Mouse (Mus musculus): ENCODE data around the gene Arhgdig. TPM values are rescaled to one million over a fixed set of nuclear protein-coding genes. Genes with fewer than 3 reads are reported as not detected.
"Not testable (repeated sequence)": the region's sequence is repeated elsewhere in the genome, so short reads cannot be mapped to it uniquely, and the experiment has no call there.

Gene Arhgdig
- polyA plus RNA-seq, 1 experiment from 2014 or later: 10.0 TPM

DNA sequence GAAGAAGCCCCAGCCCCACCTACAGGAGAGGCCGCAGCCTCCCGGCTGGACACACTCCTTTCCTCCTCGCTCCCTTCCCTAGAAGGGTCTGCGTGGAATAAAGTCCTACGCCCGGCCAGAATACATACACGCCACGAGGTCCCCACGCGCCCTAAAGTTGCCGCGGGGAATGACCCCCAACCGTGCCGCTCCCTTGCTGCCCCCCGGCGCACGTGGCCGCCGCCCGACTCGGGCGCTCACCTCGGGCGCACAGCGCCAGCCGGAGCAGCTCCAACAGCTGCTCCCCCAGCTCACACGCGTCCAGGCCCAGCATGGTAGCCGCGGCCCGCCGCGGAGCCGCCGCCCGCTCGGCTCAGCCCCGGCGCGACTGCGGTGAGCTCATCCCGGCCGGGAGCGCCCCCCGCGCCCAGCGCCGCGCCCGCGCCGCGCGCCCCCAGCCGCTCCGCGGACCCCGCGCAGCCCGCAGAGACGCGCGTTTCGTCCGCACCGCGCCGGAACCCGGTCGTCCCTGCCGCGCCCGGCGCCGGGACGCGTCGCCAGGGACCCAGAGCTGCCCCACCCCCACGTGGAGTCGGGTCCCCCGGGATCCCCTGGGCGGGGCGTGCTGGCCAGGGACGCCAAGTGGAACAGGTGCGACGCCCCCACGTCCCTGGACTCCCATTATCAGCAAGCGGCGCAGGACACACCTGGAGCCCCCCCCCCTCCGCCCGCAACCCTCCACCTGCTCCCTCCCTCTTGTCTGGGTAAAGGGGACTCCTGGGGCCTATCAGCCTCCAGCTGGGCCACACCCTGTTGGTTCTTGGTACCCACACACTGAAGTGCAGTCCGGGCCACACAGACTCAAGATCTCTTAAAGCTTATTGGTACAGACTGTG lies 6.5 kb downstream of the Arhgdig start:
- peaks cover 50% of the 10 kb centered on the region for H3K27me3 ChIP-seq (ENCODE audit: control insufficient read depth, insufficient read depth, low read length)
- peak overlapping the region; percentile 46 for H3K4me3 ChIP-seq (ENCODE audit: low read depth, low read length)
- H3K4me2 ChIP-seq (replicated peaks; ENCODE audit: low read depth, low read length): peak overlapping the region; percentile 96
- WGBS: 2% methylated on average over 48 of the region's 92 CpGs
- H3K9ac ChIP-seq (ENCODE audit: low read depth, low read length): peak overlapping the region; percentile 53
- H3K27ac ChIP-seq (ENCODE audit: low read depth, low read length): no peak overlapping the region
- DNase-seq (ENCODE audit: low spot score): peak; percentile 42
- H3K4me1 ChIP-seq (replicated peaks; ENCODE audit: control insufficient read depth, insufficient read depth, low read length): peaks cover 8% of the 10 kb centered on the region; the same call in 1 of the 2 replicates
- no peaks in the 10 kb centered on the region for H3K9me3 ChIP-seq (ENCODE audit: control insufficient read depth, low read length)
- no peaks in the 10 kb centered on the region for H3K36me3 ChIP-seq (ENCODE audit: control insufficient read depth, insufficient read depth, low read length)
- ATAC-seq (ENCODE audit: low FRiP score): peak; percentile 66

DNA sequence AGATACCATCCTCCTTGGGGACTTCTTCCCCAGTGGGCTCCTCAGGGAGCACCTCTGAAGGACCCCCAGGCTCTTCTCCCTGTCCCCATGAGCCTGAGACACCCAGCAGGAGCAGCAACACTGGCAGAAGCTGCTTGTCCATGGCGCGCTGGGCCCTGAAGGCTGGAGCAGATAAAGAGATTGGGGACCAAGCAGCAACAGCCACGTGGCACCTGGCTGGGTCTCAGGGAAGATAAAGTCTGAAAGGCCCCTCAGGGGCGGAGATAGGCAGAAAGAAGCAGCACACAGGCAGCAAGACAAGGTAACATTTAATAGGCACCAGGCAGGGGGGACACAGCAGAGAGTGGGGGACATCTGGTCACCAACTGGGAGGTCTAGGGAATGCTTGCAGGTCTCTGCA lies 8.7 kb downstream of the Arhgdig start, which contains the start of gene Pdia2:
Pdia2 (minus strand) TSS at position 196 of the 400 bp plus-strand sequence.
- ATAC-seq (ENCODE audit: low FRiP score): no peak
- Histone ChIP-seq H3K4me2 (replicated peaks; ENCODE audit: low read depth, low read length) (no peak within 1 kb of the TSS), H3K27me3 (ENCODE audit: control insufficient read depth, insufficient read depth, low read length) (peaks cover 41% of the 10 kb centered on the region)

DNA sequence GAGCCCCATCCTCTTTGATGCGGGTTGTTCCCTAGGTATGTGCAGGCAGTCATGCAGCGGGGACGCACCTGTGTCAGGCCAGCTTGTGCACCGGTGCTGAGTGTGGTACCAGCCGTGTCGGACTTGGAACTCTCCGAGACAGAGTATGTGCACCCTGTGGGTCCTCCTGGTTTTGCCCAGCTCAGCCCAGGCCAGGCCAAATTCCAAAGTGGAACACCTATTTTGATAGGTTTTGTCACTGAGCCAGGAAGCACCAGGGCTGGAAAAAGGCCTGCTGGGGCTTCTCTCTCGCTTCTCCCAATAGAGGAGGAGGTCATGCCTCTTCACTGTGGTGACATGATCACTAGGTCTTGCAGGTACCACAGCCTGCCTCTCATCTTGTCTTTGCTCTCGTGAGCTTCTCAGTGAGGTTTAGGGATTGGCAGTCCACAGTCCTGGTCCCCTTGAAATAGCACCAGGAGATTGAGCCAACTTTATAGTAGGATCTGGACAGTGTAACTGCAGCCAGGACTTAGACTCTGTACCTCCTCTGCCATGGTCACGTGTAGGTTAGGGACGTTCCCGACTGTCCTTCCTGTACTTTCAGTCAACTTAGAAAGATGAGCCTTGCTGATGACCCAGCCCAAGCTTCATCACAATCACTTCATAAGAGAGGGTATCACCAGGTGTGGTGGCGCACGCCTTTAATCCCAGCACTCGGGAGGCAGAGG lies 14.9 kb downstream of the Arhgdig start:
- ATAC-seq (ENCODE audit: low FRiP score): no peak
- WGBS: 97% methylated on average over 15 of the region's 15 CpGs

More for the DNA sequence above, 8.7 kb downstream of the Arhgdig start, which contains the start of gene Pdia2:
- Histone ChIP-seq H3K4me1 (replicated peaks; ENCODE audit: control insufficient read depth, insufficient read depth, low read length) (peaks cover 8% of the 10 kb centered on the region; the same call in 1 of the 2 replicates), H3K9me3 (ENCODE audit: control insufficient read depth, low read length) (no peaks in the 10 kb centered on the region), H3K9ac (ENCODE audit: low read depth, low read length) (no peak within 1 kb of the TSS), H3K36me3 (ENCODE audit: control insufficient read depth, insufficient read depth, low read length) (no peaks in the 10 kb centered on the region), H3K27ac (ENCODE audit: low read depth, low read length) (no peak within 1 kb of the TSS), H3K4me3 (ENCODE audit: low read depth, low read length) (no peak within 1 kb of the TSS)
- 79% methylated on average over 4 of the region's 4 CpGs for WGBS
- DNase-seq (ENCODE audit: low spot score): no peak

DNA sequence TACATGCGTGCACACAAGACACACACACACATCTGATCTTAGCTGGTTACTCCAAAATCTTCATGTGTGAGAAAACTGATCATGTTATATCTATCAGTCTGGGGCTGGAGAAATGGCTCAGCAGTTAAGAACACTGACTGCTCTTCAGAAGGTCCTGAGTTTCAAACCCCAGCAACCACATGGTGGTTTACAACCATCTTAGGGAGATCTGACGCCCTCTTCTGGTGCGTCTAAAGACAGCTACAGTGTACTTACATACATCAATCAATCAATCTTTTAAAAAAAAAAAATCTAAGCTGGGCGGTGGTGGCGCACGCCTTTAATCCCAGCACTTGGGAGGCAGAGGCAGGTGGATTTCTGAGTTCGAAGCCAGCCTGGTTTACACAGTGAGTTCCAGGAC lies 16.1 kb downstream of the Arhgdig start:
- not testable (repeated sequence) for H3K27me3 ChIP-seq (ENCODE audit: control insufficient read depth, insufficient read depth, low read length); DNase-seq (ENCODE audit: low spot score); H3K4me1 ChIP-seq (replicated peaks; ENCODE audit: control insufficient read depth, insufficient read depth, low read length); H3K9me3 ChIP-seq (ENCODE audit: control insufficient read depth, low read length); H3K4me3 ChIP-seq (ENCODE audit: low read depth, low read length); H3K9ac ChIP-seq (ENCODE audit: low read depth, low read length); H3K27ac ChIP-seq (ENCODE audit: low read depth, low read length); ATAC-seq (ENCODE audit: low FRiP score); H3K4me2 ChIP-seq (replicated peaks; ENCODE audit: low read depth, low read length)
- WGBS: 95% methylated on average over 7 of the region's 7 CpGs
- peaks cover 14% of the 10 kb centered on the region for H3K36me3 ChIP-seq (ENCODE audit: control insufficient read depth, insufficient read depth, low read length)

More for the DNA sequence above, 14.9 kb downstream of the Arhgdig start:
- no peaks in the 10 kb centered on the region for H3K27me3 ChIP-seq (ENCODE audit: control insufficient read depth, insufficient read depth, low read length)
- no peak overlapping the region for H3K4me2 ChIP-seq (replicated peaks; ENCODE audit: low read depth, low read length)
- H3K9me3 ChIP-seq (ENCODE audit: control insufficient read depth, low read length): no peaks in the 10 kb centered on the region
- no peak overlapping the region for H3K4me3 ChIP-seq (ENCODE audit: low read depth, low read length)
- H3K36me3 ChIP-seq (ENCODE audit: control insufficient read depth, insufficient read depth, low read length): peaks cover 14% of the 10 kb centered on the region
- no peaks in the 10 kb centered on the region for H3K4me1 ChIP-seq (replicated peaks; ENCODE audit: control insufficient read depth, insufficient read depth, low read length)
- no peak overlapping the region for H3K9ac ChIP-seq (ENCODE audit: low read depth, low read length)
- DNase-seq (ENCODE audit: low spot score): no peak
- no peak overlapping the region for H3K27ac ChIP-seq (ENCODE audit: low read depth, low read length)

DNA sequence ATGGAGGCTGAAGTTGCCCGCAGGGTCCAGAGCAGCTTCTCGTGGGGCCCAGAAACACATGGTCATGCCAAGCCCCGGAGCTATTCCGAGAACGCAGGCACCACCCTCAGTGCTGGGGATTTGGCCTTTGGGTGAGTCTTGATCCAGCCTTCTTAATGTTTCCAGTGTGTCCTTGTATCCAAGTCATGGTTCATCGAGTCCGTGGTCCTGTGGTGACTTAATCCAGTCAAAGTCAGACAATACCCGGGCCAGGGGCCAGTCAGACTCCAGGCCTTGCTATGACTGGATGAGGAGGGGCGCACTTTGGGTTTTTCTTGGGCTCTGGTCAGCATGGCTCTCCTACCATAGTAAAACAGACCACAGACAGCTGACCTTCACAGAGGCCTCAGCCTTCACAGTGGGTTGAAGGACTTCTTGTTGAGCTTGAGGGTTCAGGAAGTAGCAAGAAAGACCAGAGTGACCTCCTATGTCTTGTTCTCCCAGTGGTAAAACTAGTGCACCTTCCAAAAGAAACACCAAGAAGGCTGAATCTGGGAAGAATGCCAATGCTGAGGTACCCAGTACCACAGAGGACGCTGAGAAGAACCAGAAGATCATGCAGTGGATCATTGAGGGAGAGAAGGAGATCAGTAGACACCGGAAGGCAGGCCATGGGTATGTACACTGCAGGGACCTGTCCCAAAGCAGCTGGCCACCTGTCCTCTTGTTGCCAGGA lies 19.3 kb downstream of the Arhgdig start:
- H3K9me3 ChIP-seq (ENCODE audit: control insufficient read depth, low read length): no peaks in the 10 kb centered on the region
- WGBS: 96% methylated on average over 11 of the region's 11 CpGs
- ATAC-seq (ENCODE audit: low FRiP score): no peak
- H3K4me2 ChIP-seq (replicated peaks; ENCODE audit: low read depth, low read length): no peak overlapping the region
- DNase-seq (ENCODE audit: low spot score): no peak
- H3K4me3 ChIP-seq (ENCODE audit: low read depth, low read length): no peak overlapping the region
- H3K36me3 ChIP-seq (ENCODE audit: control insufficient read depth, insufficient read depth, low read length): peaks cover 14% of the 10 kb centered on the region
- no peak overlapping the region for H3K9ac ChIP-seq (ENCODE audit: low read depth, low read length)
- H3K27ac ChIP-seq (ENCODE audit: low read depth, low read length): no peak overlapping the region
- no peaks in the 10 kb centered on the region for H3K27me3 ChIP-seq (ENCODE audit: control insufficient read depth, insufficient read depth, low read length)
- no peaks in the 10 kb centered on the region for H3K4me1 ChIP-seq (replicated peaks; ENCODE audit: control insufficient read depth, insufficient read depth, low read length)

DNA sequence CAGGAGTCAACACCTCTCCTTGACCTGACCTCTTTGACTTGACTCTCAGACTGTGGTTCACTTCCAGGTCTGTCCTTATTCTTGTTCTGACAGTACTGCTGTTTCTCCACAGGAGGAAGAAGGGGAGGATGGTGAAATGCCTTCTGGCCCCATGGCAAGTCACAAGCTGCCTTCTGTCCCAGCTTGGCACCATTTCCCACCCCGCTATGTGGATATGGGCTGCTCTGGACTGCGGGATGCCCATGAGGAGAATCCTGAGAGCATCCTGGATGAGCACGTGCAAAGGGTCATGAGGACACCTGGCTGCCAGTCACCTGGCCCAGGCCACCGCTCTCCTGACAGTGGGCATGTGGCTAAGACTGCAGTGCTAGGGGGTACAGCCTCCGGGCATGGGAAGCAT lies 20.0 kb downstream of the Arhgdig start:
- DNase-seq (ENCODE audit: low spot score): no peak
- Histone ChIP-seq H3K36me3 (ENCODE audit: control insufficient read depth, insufficient read depth, low read length) (peaks cover 14% of the 10 kb centered on the region), H3K4me1 (replicated peaks; ENCODE audit: control insufficient read depth, insufficient read depth, low read length) (no peaks in the 10 kb centered on the region), H3K27me3 (ENCODE audit: control insufficient read depth, insufficient read depth, low read length) (no peaks in the 10 kb centered on the region), H3K9me3 (ENCODE audit: control insufficient read depth, low read length) (no peaks in the 10 kb centered on the region), H3K9ac (ENCODE audit: low read depth, low read length) (no peak overlapping the region), H3K27ac (ENCODE audit: low read depth, low read length) (no peak overlapping the region), H3K4me2 (replicated peaks; ENCODE audit: low read depth, low read length) (no peak overlapping the region), H3K4me3 (ENCODE audit: low read depth, low read length) (no peak overlapping the region)
- WGBS: 94% methylated on average over 5 of the region's 5 CpGs
- no peak for ATAC-seq (ENCODE audit: low FRiP score)

DNA sequence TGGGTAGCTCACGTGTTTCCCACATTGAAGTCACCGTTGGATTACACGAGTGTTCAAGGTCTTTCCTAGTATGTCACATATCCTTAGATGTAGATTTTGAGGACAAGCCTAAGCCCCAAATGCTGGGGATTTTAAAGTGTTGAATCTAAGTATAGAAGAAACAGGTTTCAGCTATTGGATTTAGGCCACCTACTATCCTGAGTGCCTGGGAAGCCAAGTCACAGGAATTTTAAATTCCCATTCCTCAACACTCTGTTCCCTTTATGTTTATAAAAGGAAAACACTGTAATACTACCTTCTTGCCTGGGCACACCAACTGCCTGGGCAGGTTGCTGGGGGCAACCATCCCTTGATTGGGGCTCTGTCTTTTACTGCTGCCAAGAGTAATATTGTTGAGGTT lies 26.4 kb downstream of the Arhgdig start:
- 96% methylated on average over 3 of the region's 3 CpGs for WGBS
- Histone ChIP-seq H3K4me3 (ENCODE audit: low read depth, low read length) (no peak overlapping the region), H3K9me3 (ENCODE audit: control insufficient read depth, low read length) (no peaks in the 10 kb centered on the region), H3K27ac (ENCODE audit: low read depth, low read length) (no peak overlapping the region), H3K27me3 (ENCODE audit: control insufficient read depth, insufficient read depth, low read length) (no peaks in the 10 kb centered on the region), H3K9ac (ENCODE audit: low read depth, low read length) (no peak overlapping the region), H3K4me2 (replicated peaks; ENCODE audit: low read depth, low read length) (no peak overlapping the region), H3K36me3 (ENCODE audit: control insufficient read depth, insufficient read depth, low read length) (0 out of 2 replicates have a peak, but pooled peaks cover 2% of the 10 kb centered on the region), H3K4me1 (replicated peaks; ENCODE audit: control insufficient read depth, insufficient read depth, low read length) (no peaks in the 10 kb centered on the region)
- DNase-seq (ENCODE audit: low spot score) (no peak), ATAC-seq (ENCODE audit: low FRiP score) (no peak)

DNA sequence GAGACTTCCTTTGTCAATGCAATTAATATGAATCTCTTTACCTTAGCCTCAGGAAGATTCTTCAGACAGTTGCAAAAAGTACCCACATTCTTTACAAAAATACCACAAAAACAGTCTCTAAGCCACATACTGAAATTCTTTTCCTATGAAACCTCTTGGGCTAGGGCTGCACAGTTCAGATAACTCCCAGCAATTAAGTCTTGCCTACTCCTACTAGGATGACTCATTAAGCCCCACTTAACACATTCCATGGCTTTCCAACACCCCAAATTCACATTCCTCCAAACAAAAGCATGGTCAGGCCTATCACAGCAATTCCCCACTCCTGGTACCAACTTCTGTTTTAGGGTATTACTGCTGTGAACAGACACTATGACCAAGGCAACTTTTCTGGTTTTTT lies 29.0 kb downstream of the Arhgdig start:
- H3K27ac ChIP-seq (ENCODE audit: low read depth, low read length): no peak overlapping the region

More for the DNA sequence above, 29.0 kb downstream of the Arhgdig start:
- DNase-seq (ENCODE audit: low spot score) (no peak), ATAC-seq (ENCODE audit: low FRiP score) (no peak)
- 0 out of 2 replicates have a peak, but pooled peaks cover 4% of the 10 kb centered on the region for H3K36me3 ChIP-seq (ENCODE audit: control insufficient read depth, insufficient read depth, low read length)
- no peaks in the 10 kb centered on the region for H3K4me1 ChIP-seq (replicated peaks; ENCODE audit: control insufficient read depth, insufficient read depth, low read length)
- H3K9me3 ChIP-seq (ENCODE audit: control insufficient read depth, low read length): no peaks in the 10 kb centered on the region
- no peak overlapping the region for H3K4me2 ChIP-seq (replicated peaks; ENCODE audit: low read depth, low read length)
- no peaks in the 10 kb centered on the region for H3K27me3 ChIP-seq (ENCODE audit: control insufficient read depth, insufficient read depth, low read length)
- no peak overlapping the region for H3K9ac ChIP-seq (ENCODE audit: low read depth, low read length)
- no peak overlapping the region for H3K4me3 ChIP-seq (ENCODE audit: low read depth, low read length)

Measured in hindbrain, embryonic 11.5 days (tissue).